ENCODE assay signal across 21 mouse cellular contexts in the genomic region with DNA sequence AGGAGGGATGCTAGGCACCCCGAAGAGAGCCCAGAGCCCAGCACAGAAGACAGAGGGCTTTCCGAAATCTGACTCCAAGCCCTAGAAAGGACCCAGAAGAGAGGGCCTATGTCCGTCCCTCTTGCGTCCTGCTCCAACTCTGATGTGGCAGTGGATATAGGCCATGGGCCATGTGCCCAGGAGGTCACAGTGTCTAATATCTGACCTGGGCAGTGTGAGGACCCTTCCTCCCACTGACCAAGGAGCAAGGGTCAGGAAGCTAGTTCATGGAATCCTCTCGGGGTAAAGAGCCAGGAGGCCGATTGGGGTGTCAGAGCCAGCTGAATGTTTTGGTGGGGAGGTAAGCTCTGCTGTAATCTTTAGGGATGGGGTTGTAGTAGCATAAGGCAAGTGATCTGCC. TPM values are rescaled to one million over a fixed set of nuclear protein-coding genes. Genes with fewer than 3 reads are reported as not detected.
DNase-seq lines count a peak whose midpoint lies in the region; TF ChIP-seq lines count a peak whose summit lies in the region.
"Had no signal": no experiment of that assay in that cellular context is flagged by ENCODE, and none has a peak within 500 bp of the region (broad histone marks: within the 10 kb centered on the region; RNA-seq: fewer than 3 reads in every experiment).

No protein-coding gene starts in this region.

- H3K4me1 ChIP-seq in E14TG2a.4 (replicated peaks; ENCODE audit: low read depth, low read length) (peaks cover 97% of the 10 kb centered on the region), ES-Bruce4 (ENCODE audit: control insufficient read depth, insufficient read depth, low read length) (peaks cover 26% of the 10 kb centered on the region)

- no peak for TF ChIP-seq EP300 in ES-Bruce4 (IDR thresholded peaks at IDR 0.05; ENCODE audit: insufficient read depth, low read depth, low read length)

- intact Hi-C loops in gastrocnemius, adult 2 months (cut with DNase I), result no loop called here

- DNase-seq in gastrocnemius, adult 2 months, result no peak
- DNase-seq in gastrocnemius, adult 8-10 months (ENCODE audit: low spot score in 2 of 2), result no peak
- DNase-seq in layer of hippocampus, adult 2 months (ENCODE audit: low spot score in 2 of 2), result no peak
- no peak for DNase-seq in layer of hippocampus, postnatal 36 days
- no peak for DNase-seq in testis, postnatal 10 days (ENCODE audit: low spot score)
- DNase-seq in kidney, adult 9 months, result no peak
- DNase-seq: adrenal gland, postnatal 25 days; cerebellum, adult 11-12 months; cerebellum, adult 2 months; cerebellum, adult 9-10 months; cerebellum, postnatal 10 days; cerebellum, postnatal 25 days; forebrain, postnatal 0 days had no signal

- H3K27me3 ChIP-seq in E14TG2a.4 (ENCODE audit: insufficient read depth, low read length), result no peaks in the 10 kb centered on the region
- H3K27me3 ChIP-seq in ES-Bruce4 (ENCODE audit: control insufficient read depth, insufficient read depth, low read length, poor library complexity, severe bottlenecking), result no peaks in the 10 kb centered on the region
- H3K27me3 ChIP-seq: embryonic facial prominence, embryonic 12.5 days; forebrain, embryonic 13.5 days; forebrain, embryonic 15.5 days had no signal

- H3K4me3 ChIP-seq in gastrocnemius, adult 2 months, result no peak overlapping the region
- no peak overlapping the region for H3K4me3 ChIP-seq in layer of hippocampus, adult 2 months
- H3K4me3 ChIP-seq in E14TG2a.4 (replicated peaks; ENCODE audit: low read length) (peak overlapping the region; percentile 41; the same call in 1 of the 2 replicates), ES-Bruce4 (ENCODE audit: low read depth, low read length) (no peak overlapping the region)
- H3K4me3 ChIP-seq: embryonic facial prominence, embryonic 10.5 days; embryonic facial prominence, embryonic 12.5 days; forebrain, embryonic 13.5 days; forebrain, embryonic 15.5 days had no signal

- peak overlapping the region; percentile 83 for H3K27ac ChIP-seq in gastrocnemius, adult 2 months
- 0 out of 2 replicates have a peak overlapping the region, but pooled peaks have one; percentile 14 for H3K27ac ChIP-seq in layer of hippocampus, adult 2 months
- H3K27ac ChIP-seq in ES-Bruce4 (ENCODE audit: insufficient read depth, low read length), result peak overlapping the region; percentile 47; the same call in 1 of the 2 replicates
- H3K27ac ChIP-seq: embryonic facial prominence, embryonic 10.5 days; embryonic facial prominence, embryonic 12.5 days; forebrain, embryonic 13.5 days; forebrain, embryonic 15.5 days had no signal

- H3K9me3 ChIP-seq in E14TG2a.4 (ENCODE audit: low read length), result no peaks in the 10 kb centered on the region
- no peaks in the 10 kb centered on the region for H3K9me3 ChIP-seq in ES-Bruce4 (replicated peaks; ENCODE audit: control insufficient read depth, insufficient read depth, low read length, poor library complexity, severe bottlenecking)
- H3K9me3 ChIP-seq: embryonic facial prominence, embryonic 10.5 days; embryonic facial prominence, embryonic 12.5 days; forebrain, embryonic 13.5 days; forebrain, embryonic 15.5 days had no signal

- TF ChIP-seq CTCF in gastrocnemius, adult 2 months (IDR thresholded peaks at IDR 0.05), result no peak
- TF ChIP-seq CTCF in layer of hippocampus, adult 2 months (conservative IDR thresholded peaks at IDR 0.05), result no peak
- TF ChIP-seq CTCF in E14TG2a.4 (conservative IDR thresholded peaks at IDR 0.05; ENCODE audit: low read length), result no peak
- no peak for TF ChIP-seq CTCF in ES-Bruce4 (IDR thresholded peaks at IDR 0.05; ENCODE audit: low read depth, low read length)

- TF ChIP-seq POLR2A in ES-Bruce4 (IDR thresholded peaks at IDR 0.05; ENCODE audit: insufficient read depth, low read length), result no peak

- peaks cover 35% of the 10 kb centered on the region for H3K36me3 ChIP-seq in E14TG2a.4 (ENCODE audit: insufficient read depth, low read length)
- H3K36me3 ChIP-seq in ES-Bruce4 (ENCODE audit: control insufficient read depth, insufficient read depth, low read length, poor library complexity, severe bottlenecking), result no peaks in the 10 kb centered on the region
- H3K36me3 ChIP-seq: forebrain, embryonic 15.5 days had no signal

- H3K9ac ChIP-seq in ES-Bruce4 (ENCODE audit: low read depth, poor library complexity, severe bottlenecking), result no peak overlapping the region
- H3K9ac ChIP-seq: embryonic facial prominence, embryonic 12.5 days; forebrain, embryonic 13.5 days; forebrain, embryonic 15.5 days; forebrain, postnatal 0 days had no signal

RNA-seq across cellular contexts. Expression of a gene that starts 17.8 kb away (rescaled TPM):
- total RNA-seq in gastrocnemius, adult 2 months (2021), result 10 to 100 TPM; 30.2 to 55.1 TPM
- 10 to 100 TPM; 26.3 to 32.9 (median 28.9) TPM for total RNA-seq in gastrocnemius, adult 8-10 months (2022)
- total RNA-seq in layer of hippocampus, adult 2 months (2021), result 100 to 1,000 TPM; 108 to 113 TPM
- 100 to 1,000 TPM; 111 to 113 TPM for total RNA-seq in layer of hippocampus, postnatal 36 days (2021)
- 88.2 and 102 TPM in 2 replicates for polyA plus RNA-seq in ES-Bruce4 (2011; ENCODE audit: insufficient read depth, insufficient read length, low read depth, missing spikeins)

RNA-seq across cellular contexts. Expression of a gene that starts 55.0 kb away (rescaled TPM):
- total RNA-seq in gastrocnemius, adult 2 months (2021), result under 1 TPM in 1 of 2 experiments, not detected in 1; 0.06 TPM
- total RNA-seq in gastrocnemius, adult 8-10 months (2022), result not detected
- total RNA-seq in layer of hippocampus, adult 2 months (2021), result under 1 TPM in 1 of 2 experiments, not detected in 1; 0.12 TPM
- total RNA-seq in layer of hippocampus, postnatal 36 days (2021), result under 1 TPM in 1 of 2 experiments, not detected in 1; 0.66 TPM
- polyA plus RNA-seq in ES-Bruce4 (2011; ENCODE audit: insufficient read depth, insufficient read length, low read depth, missing spikeins), result 0.70 and 1.9 TPM in 2 replicates
- total RNA-seq: forebrain, postnatal 0 days; MEL had no signal
- polyA plus RNA-seq: forebrain, embryonic 11.5 days; forebrain, embryonic 13.5 days had no signal

Comparison
In these comparisons a context has a peak if more than half of its experiments do, and no peak if none do; other contexts are left out.
1. H3K27ac ChIP-seq: peak in every context shown above with its lines; median percentile 83 in gastrocnemius, adult 2 months; 47 in ES-Bruce4; 14 in layer of hippocampus, adult 2 months.